Mouse (Mus musculus): ENCODE data around the gene Rpap1. TPM values are rescaled to one million over a fixed set of nuclear protein-coding genes. Genes with fewer than 3 reads are reported as not detected.

Gene Rpap1
- total RNA-seq (2021), result 10 to 100 TPM; 18.4 to 19.7 TPM

- DNase-seq (ENCODE audit: extremely low spot score in 1 of 2, low spot score in 1 of 2), result peak; percentile 81 to 83
Observed at GRCm38 (mm10) chr2:119787206-119787883, at the start of gene Rpap1. Rpap1 (minus strand) TSS chr2:119787537.

GRCm38 (mm10) chr2:119834231-119834630 lies 46.9 kb upstream of the Rpap1 start:
- DNase-seq (ENCODE audit: extremely low spot score in 1 of 2, low spot score in 1 of 2), result no peak

GRCm38 (mm10) chr2:119830579-119830978 lies 43.2 kb upstream of the Rpap1 start:
- DNase-seq (ENCODE audit: extremely low spot score in 1 of 2, low spot score in 1 of 2), result no peak

GRCm38 (mm10) chr2:119821136-119821535 lies 33.8 kb upstream of the Rpap1 start:
- no peak for DNase-seq (ENCODE audit: extremely low spot score in 1 of 2, low spot score in 1 of 2)

GRCm38 (mm10) chr2:119818668-119819272 lies 31.4 kb upstream of the Rpap1 start:
- no peak for DNase-seq (ENCODE audit: extremely low spot score in 1 of 2, low spot score in 1 of 2)

GRCm38 (mm10) chr2:119817047-119817446 lies 29.7 kb upstream of the Rpap1 start:
- peak; percentile 22 to 50 for DNase-seq (ENCODE audit: extremely low spot score in 1 of 2, low spot score in 1 of 2)

- DNase-seq (ENCODE audit: extremely low spot score in 1 of 2, low spot score in 1 of 2), result no peak
Observed at GRCm38 (mm10) chr2:119816611-119817010, 29.3 kb upstream of the Rpap1 start.

- peak; percentile 44 to 51 for DNase-seq (ENCODE audit: extremely low spot score in 1 of 2, low spot score in 1 of 2)
Observed at GRCm38 (mm10) chr2:119814376-119814933, 27.1 kb upstream of the Rpap1 start.

- no peak for DNase-seq (ENCODE audit: extremely low spot score in 1 of 2, low spot score in 1 of 2)
Observed at GRCm38 (mm10) chr2:119811490-119812146, 24.3 kb upstream of the Rpap1 start.

- no peak for DNase-seq (ENCODE audit: extremely low spot score in 1 of 2, low spot score in 1 of 2)
Observed at GRCm38 (mm10) chr2:119810890-119811289, 23.6 kb upstream of the Rpap1 start.

GRCm38 (mm10) chr2:119808881-119809280 lies 21.5 kb upstream of the Rpap1 start:
- DNase-seq (ENCODE audit: extremely low spot score in 1 of 2, low spot score in 1 of 2), result no peak

GRCm38 (mm10) chr2:119808438-119808837 lies 21.1 kb upstream of the Rpap1 start:
- DNase-seq (ENCODE audit: extremely low spot score in 1 of 2, low spot score in 1 of 2), result no peak

GRCm38 (mm10) chr2:119805536-119805935 lies 18.2 kb upstream of the Rpap1 start:
- DNase-seq (ENCODE audit: extremely low spot score in 1 of 2, low spot score in 1 of 2), result no peak

GRCm38 (mm10) chr2:119804776-119805175 lies 17.4 kb upstream of the Rpap1 start:
- no peak for DNase-seq (ENCODE audit: extremely low spot score in 1 of 2, low spot score in 1 of 2)

- no peak for DNase-seq (ENCODE audit: extremely low spot score in 1 of 2, low spot score in 1 of 2)
Observed at GRCm38 (mm10) chr2:119804275-119804628, 16.9 kb upstream of the Rpap1 start.

GRCm38 (mm10) chr2:119803618-119804274 lies 16.4 kb upstream of the Rpap1 start:
- DNase-seq (ENCODE audit: extremely low spot score in 1 of 2, low spot score in 1 of 2), result no peak

GRCm38 (mm10) chr2:119802767-119803617 lies 15.7 kb upstream of the Rpap1 start:
- peak in 1 of 2 experiments; percentile 27 for DNase-seq (ENCODE audit: extremely low spot score in 1 of 2, low spot score in 1 of 2)

GRCm38 (mm10) chr2:119800876-119801846 lies 13.8 kb upstream of the Rpap1 start:
- DNase-seq (ENCODE audit: extremely low spot score in 1 of 2, low spot score in 1 of 2), result peak in 1 of 2 experiments; percentile 12
